Mouse (Mus musculus): ENCODE data around the gene Zfp872. TPM values are rescaled to one million over a fixed set of nuclear protein-coding genes. Genes with fewer than 3 reads are reported as not detected.

Gene Zfp872
- polyA plus RNA-seq (2012; rRNA removed), result 0.02 and 0.04 TPM in 2 replicates

DNA sequence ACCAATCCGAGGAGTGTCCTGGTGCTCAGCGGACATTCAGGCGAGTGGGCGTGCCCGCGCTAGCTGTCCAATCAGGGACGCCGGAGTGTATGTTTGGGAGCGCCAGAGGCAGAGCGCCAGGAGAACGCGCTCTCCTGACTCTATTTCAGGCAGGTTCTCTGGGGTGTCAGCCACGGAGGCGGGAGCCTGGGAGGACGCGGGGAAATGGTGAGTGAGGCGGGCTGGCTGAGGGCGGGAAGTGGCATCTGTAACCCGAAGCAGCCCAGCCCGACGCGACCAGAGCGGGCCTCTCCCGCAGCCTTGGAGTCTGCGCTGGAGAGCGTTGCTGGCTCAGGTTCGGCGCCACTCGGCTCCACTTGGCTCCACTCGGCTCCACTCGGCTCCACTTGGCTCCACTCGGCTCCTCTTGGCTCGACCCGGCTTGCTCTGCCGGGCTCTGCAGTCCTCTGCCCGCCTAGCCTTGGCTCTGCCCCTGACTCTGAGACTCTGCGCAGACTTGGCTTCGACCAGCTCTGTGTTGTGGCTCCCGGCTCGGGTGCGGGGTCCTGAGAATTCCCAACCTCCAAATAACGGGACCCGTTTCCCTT, at the start of gene Zfp872:
Gene Zfp872 (plus strand): TSS at position 66 of the 587 bp plus-strand sequence.

DNA sequence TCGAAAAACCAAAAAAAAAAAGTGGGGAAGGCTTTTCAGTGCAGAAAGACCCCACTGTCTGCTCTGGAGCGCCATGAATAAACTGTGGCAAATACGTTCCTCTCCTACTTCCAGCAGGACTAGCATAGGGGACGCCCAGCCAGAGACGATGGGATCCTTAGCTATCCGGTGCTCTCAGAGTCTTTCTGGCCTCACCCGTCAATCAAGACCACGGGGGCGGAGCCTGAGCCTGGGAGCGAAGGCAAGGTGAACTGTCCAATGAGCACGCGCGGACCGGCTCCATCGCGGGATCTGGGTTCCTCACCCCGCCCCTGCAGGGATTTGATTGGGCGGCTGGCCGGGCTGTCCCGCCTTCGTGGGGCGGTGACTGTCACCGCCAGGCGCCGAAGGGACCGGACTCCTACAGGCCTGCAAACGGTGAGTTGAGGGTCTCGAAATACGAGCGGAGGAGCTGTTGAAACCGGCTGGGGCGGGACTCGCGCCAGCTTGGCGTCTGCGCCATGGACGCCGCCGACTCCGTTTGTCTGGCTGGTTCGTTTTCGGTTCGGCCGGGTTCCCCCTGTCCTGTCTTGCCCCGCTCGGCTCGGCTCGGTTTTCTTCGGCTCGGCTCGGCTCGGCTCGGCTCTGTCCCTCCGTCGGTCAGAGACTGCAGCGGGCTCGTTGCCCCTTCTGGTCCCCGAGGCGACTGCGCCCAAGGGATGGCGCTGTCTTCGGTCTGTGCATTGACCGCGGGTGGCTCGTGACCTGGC, 31.2 kb upstream of the Zfp872 start, which contains the start of gene Pigyl:
Gene Pigyl (plus strand): TSS at position 350 of the 749 bp plus-strand sequence.

DNA sequence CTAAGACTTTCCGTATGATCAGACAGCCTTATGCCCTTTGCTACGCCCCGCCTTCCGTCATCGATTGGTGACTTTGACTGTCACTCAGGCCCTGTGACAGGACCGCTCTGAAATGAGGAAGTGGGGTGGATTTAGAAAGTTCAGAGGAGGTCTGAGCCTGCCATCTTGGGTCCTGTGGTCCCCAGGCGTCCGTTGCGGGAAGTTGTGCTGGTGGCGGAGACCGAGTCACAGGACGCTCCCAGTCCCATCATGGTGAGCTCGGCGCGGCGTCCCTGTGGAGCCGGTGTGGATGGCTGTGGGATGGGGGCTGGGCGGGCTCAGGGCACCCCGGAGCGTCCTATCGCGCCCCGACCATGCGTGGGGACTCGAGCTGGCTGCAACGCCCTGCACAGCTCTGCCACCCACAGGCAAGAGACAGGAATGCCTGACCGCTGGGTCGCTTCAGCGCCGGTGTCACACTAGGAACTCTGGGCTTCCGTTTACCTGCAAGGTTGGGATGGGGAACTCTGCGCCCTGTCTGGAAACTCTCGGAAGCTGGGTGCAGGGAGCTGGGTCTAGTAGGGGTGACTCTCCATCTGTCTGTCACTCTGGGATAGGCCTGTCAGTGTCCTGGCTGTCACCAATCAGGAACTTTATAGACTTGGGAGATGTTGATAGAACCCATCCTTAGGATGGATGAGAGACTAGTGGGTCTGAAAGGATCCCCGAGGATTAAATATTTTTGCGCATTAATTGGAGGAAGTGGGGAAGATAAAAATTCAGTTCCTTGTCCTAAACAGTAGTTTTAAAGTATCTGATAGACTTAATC, 37.9 kb downstream of the Zfp872 start, which contains the start of gene Zfp809:
Gene Zfp809 (plus strand): TSS at position 134 of the 808 bp plus-strand sequence.

Other genes starting within 250 kb of the Zfp872 start
- 1.4 and 1.6 TPM in 2 replicates for gene Swsap1, start 232.3 kb upstream of the Zfp872 start, polyA plus RNA-seq (2012; rRNA removed)
- 51.5 and 56.7 TPM in 2 replicates for gene Epor, start 224.6 kb upstream of the Zfp872 start, polyA plus RNA-seq (2012; rRNA removed)
- 0.31 and 0.53 TPM in 2 replicates for gene Rgl3, start 198.6 kb upstream of the Zfp872 start, polyA plus RNA-seq (2012; rRNA removed)
- 0.02 TPM in 2 replicates for gene Ccdc151, start 185.5 kb upstream of the Zfp872 start, polyA plus RNA-seq (2012; rRNA removed)
- gene Prkcsh, start 185.3 kb upstream of the Zfp872 start, polyA plus RNA-seq (2012; rRNA removed), result 61.1 and 69.2 TPM in 2 replicates
- under 0.01 and 0.01 TPM in 2 replicates for gene Elavl3, start 136.1 kb upstream of the Zfp872 start, polyA plus RNA-seq (2012; rRNA removed)
- gene Gm49318, start 116.8 kb upstream of the Zfp872 start, polyA plus RNA-seq (2012; rRNA removed), result not detected in 2 replicates
- 9.9 and 13.0 TPM in 2 replicates for gene Zfp653, start 116.7 kb upstream of the Zfp872 start, polyA plus RNA-seq (2012; rRNA removed)
- gene Ecsit, start 102.7 kb upstream of the Zfp872 start, polyA plus RNA-seq (2012; rRNA removed), result 14.9 and 15.9 TPM in 2 replicates
- gene Cnn1, start 88.9 kb upstream of the Zfp872 start, polyA plus RNA-seq (2012; rRNA removed), result 0.42 and 0.54 TPM in 2 replicates
- gene Elof1, start 70.9 kb upstream of the Zfp872 start, polyA plus RNA-seq (2012; rRNA removed), result 51.8 and 57.2 TPM in 2 replicates
- gene Acp5, start 52.4 kb upstream of the Zfp872 start, polyA plus RNA-seq (2012; rRNA removed), result 142 and 178 TPM in 2 replicates
- 27.8 and 33.3 TPM in 2 replicates for gene Pigyl, start 31.2 kb upstream of the Zfp872 start, polyA plus RNA-seq (2012; rRNA removed)
- gene Zfp809, start 37.6 kb downstream of the Zfp872 start, polyA plus RNA-seq (2012; rRNA removed), result 4.5 and 4.6 TPM in 2 replicates
- 0.53 and 0.61 TPM in 2 replicates for gene Zfp599, start 71.8 kb downstream of the Zfp872 start, polyA plus RNA-seq (2012; rRNA removed)
- 4.1 and 4.8 TPM in 2 replicates for gene Zfp810, start 119.6 kb downstream of the Zfp872 start, polyA plus RNA-seq (2012; rRNA removed)
- gene Anln, start 201.1 kb downstream of the Zfp872 start, polyA plus RNA-seq (2012; rRNA removed), result 9.3 and 11.3 TPM in 2 replicates
- gene 9530077C05Rik, start 223.4 kb downstream of the Zfp872 start, polyA plus RNA-seq (2012; rRNA removed), result 0.94 TPM in 2 replicates